Mouse (Mus musculus) limb, embryonic 14.5 days (tissue): ENCODE data around the gene Ccdc151. TPM values are rescaled to one million over a fixed set of nuclear protein-coding genes. Genes with fewer than 3 reads are reported as not detected.
A peak's percentile ranks its signal among the peaks of the same experiment; 100 is the strongest.

Experiments used
- ATAC-seq: fragments of 200-750 bp; cut with Nextera tagmentation; 2 replicates; pipeline ENCODE4 v1.8.0; 2017; ENCODE audit warnings: low read depth, moderate number of reproducible peaks, moderate TSS enrichment; ENCODE audit not compliant: low FRiP score
- DNase-seq: peaks from one replicate; pipeline ENCODE4 v3.0.0-alpha.2; 2015; ENCODE audit warnings: low spot score
- H3K27ac ChIP-seq: fragments of 300-500 bp; sonication (generic); replicated peaks from 2 replicates; pipeline ENCODE4 v1.5.1; 2014; ENCODE audit warnings: low read depth, mild to moderate bottlenecking, low read length, moderate library complexity, mixed read lengths
- H3K27me3 ChIP-seq: fragments of 300-500 bp; sonication (generic); 2 replicates; pipeline ENCODE4 v1.6.1; 2014; ENCODE audit warnings: low read length, mixed read lengths; ENCODE audit not compliant: control insufficient read depth, insufficient read depth
- H3K36me3 ChIP-seq: fragments of 300-500 bp; sonication (generic); 2 replicates; pipeline ENCODE4 v1.6.1; 2014; ENCODE audit warnings: mild to moderate bottlenecking, low read length, moderate library complexity, mixed read lengths; ENCODE audit not compliant: control insufficient read depth, insufficient read depth
- H3K4me1 ChIP-seq: fragments of 300-500 bp; sonication (generic); 2 replicates; pipeline ENCODE4 v1.6.1; 2014; ENCODE audit warnings: antibody characterized with exemption, low read length, mixed read lengths; ENCODE audit not compliant: control insufficient read depth, insufficient read depth
- H3K4me2 ChIP-seq: fragments of 300-500 bp; sonication (generic); replicated peaks from 2 replicates; pipeline ENCODE4 v1.6.1; 2014; ENCODE audit warnings: low read depth, mild to moderate bottlenecking, low read length, moderate library complexity; ENCODE audit not compliant: severe bottlenecking
- H3K4me3 ChIP-seq: fragments of 300-500 bp; sonication (generic); replicated peaks from 2 replicates; pipeline ENCODE4 v1.5.1; 2014; ENCODE audit warnings: low read length
- H3K9ac ChIP-seq: fragments of 300-500 bp; sonication (generic); 2 replicates; pipeline ENCODE4 v1.6.1; 2014; ENCODE audit warnings: mild to moderate bottlenecking, low read depth, low read length, moderate library complexity; ENCODE audit not compliant: severe bottlenecking
- H3K9me3 ChIP-seq: fragments of 300-500 bp; sonication (generic); 2 replicates; pipeline ENCODE4 v1.6.1; 2016; ENCODE audit warnings: low read length; ENCODE audit not compliant: control insufficient read depth
- POLR2A ChIP-seq: fragments of 200-500 bp; IDR thresholded peaks from 2 replicates; pipeline ENCODE4 v1.8.0; 2012; ENCODE audit warnings: inconsistent platforms, mild to moderate bottlenecking, moderate library complexity, borderline replicate concordance; ENCODE audit not compliant: insufficient read depth, insufficient read length; ENCODE audit errors: extremely low read depth
- WGBS: fragments of 180-500 bp; shearing (Covaris S2); extraction: QIAGEN DNeasy Blood & Tissue Kit; methylation state at CpG from one replicate; pipeline ENCODE4 v1.1.7; 2014; 5-methylcytosine and 5-hydroxymethylcytosine counted together
- polyA plus RNA-seq, 2 experiments: library from polyadenylated mRNA; depleted of rRNA in 1 of 2; stranded (reverse) in 1 of 2; unstranded in 1 of 2; fragments of >200 nt; fragmentation: Nextera tagmentation in 1 of 2; extraction: Ambion mirVana in 1 of 2; gene quantifications; 2 replicates each; pipeline versions ENCODE4 v1.2.1 to v1.2.3; 2012 to 2014

Gene Ccdc151
- polyA plus RNA-seq, 2 experiments = 0.37 to 1.3 TPM

- Histone ChIP-seq H3K4me3 (no peak overlapping the region), H3K4me1 (no peaks in the 10 kb centered on the region), H3K9ac (no peak overlapping the region), H3K27ac (no peak overlapping the region), H3K4me2 (no peak overlapping the region), H3K36me3 (peaks cover 34% of the 10 kb centered on the region), H3K27me3 (no peaks in the 10 kb centered on the region), H3K9me3 (no peaks in the 10 kb centered on the region)
- TF ChIP-seq POLR2A = no peak
- WGBS = 72% methylated on average over 10 of the region's 10 CpGs
- DNase-seq = no peak
- ATAC-seq = no peak
These were observed 13.8 kb upstream of the Ccdc151 start for GRCm38 (mm10) chr9:22016245-22016644.

GRCm38 (mm10) chr9:22012731-22013130, 10.3 kb upstream of the Ccdc151 start:
- H3K27me3 ChIP-seq = no peaks in the 10 kb centered on the region
- H3K36me3 ChIP-seq = peaks cover 69% of the 10 kb centered on the region
- no peak overlapping the region for H3K9ac ChIP-seq
- ATAC-seq = no peak
- H3K4me1 ChIP-seq = no peaks in the 10 kb centered on the region
- no peak overlapping the region for H3K27ac ChIP-seq
- WGBS = 93% methylated on average over 7 of the region's 13 CpGs
- TF ChIP-seq POLR2A = no peak
- H3K9me3 ChIP-seq = no peaks in the 10 kb centered on the region
- no peak overlapping the region for H3K4me2 ChIP-seq
- H3K4me3 ChIP-seq = no peak overlapping the region
- DNase-seq = no peak

- TF ChIP-seq POLR2A = no peak
- Histone ChIP-seq H3K36me3 (peaks cover 86% of the 10 kb centered on the region), H3K4me2 (no peak overlapping the region), H3K9ac (no peak overlapping the region), H3K27ac (no peak overlapping the region), H3K4me3 (no peak overlapping the region), H3K27me3 (no peaks in the 10 kb centered on the region), H3K4me1 (no peaks in the 10 kb centered on the region), H3K9me3 (no peaks in the 10 kb centered on the region)
- WGBS = 89% methylated on average over 5 of the region's 5 CpGs
- DNase-seq (no peak), ATAC-seq (no peak)
These were observed 8.6 kb upstream of the Ccdc151 start for GRCm38 (mm10) chr9:22011055-22011454.

- no peak for TF ChIP-seq POLR2A
- Histone ChIP-seq H3K27ac (no peak overlapping the region), H3K9ac (no peak overlapping the region), H3K9me3 (no peaks in the 10 kb centered on the region), H3K4me2 (no peak overlapping the region), H3K4me3 (no peak overlapping the region), H3K27me3 (no peaks in the 10 kb centered on the region), H3K36me3 (peaks cover 54% of the 10 kb centered on the region), H3K4me1 (peaks cover 17% of the 10 kb centered on the region)
- ATAC-seq (no peak), DNase-seq (no peak)
- 94% methylated on average over 12 of the region's 12 CpGs for WGBS
These were observed 2.1 kb upstream of the Ccdc151 start for GRCm38 (mm10) chr9:22004546-22004945.

GRCm38 (mm10) chr9:22003163-22003554, 725 bp upstream of the Ccdc151 start:
- 2% methylated on average over 18 of the region's 18 CpGs for WGBS
- no peak for TF ChIP-seq POLR2A

GRCm38 (mm10) chr9:22001633-22002032, 801 bp downstream of the Ccdc151 start:
- H3K36me3 ChIP-seq = peaks cover 25% of the 10 kb centered on the region
- H3K9ac ChIP-seq = no peak overlapping the region
- H3K4me2 ChIP-seq = peak overlapping the region; percentile 67; the same call in 1 of the 2 replicates
- H3K4me1 ChIP-seq = peaks cover 17% of the 10 kb centered on the region
- WGBS = 84% methylated on average over 4 of the region's 4 CpGs
- no peaks in the 10 kb centered on the region for H3K27me3 ChIP-seq
- no peak for TF ChIP-seq POLR2A
- DNase-seq = no peak
- H3K27ac ChIP-seq = no peak overlapping the region
- H3K9me3 ChIP-seq = no peaks in the 10 kb centered on the region
- no peak for ATAC-seq
- H3K4me3 ChIP-seq = no peak overlapping the region

More at GRCm38 (mm10) chr9:22003163-22003554, 725 bp upstream of the Ccdc151 start:
- DNase-seq = peak; percentile 15
- Histone ChIP-seq H3K27ac (peak overlapping the region; percentile 29; the same call in 1 of the 2 replicates), H3K4me2 (peak overlapping the region; percentile 79), H3K9ac (peak overlapping the region; percentile 59), H3K27me3 (no peaks in the 10 kb centered on the region), H3K9me3 (no peaks in the 10 kb centered on the region), H3K4me3 (peak overlapping the region; percentile 61), H3K36me3 (peaks cover 40% of the 10 kb centered on the region), H3K4me1 (peaks cover 17% of the 10 kb centered on the region)
- ATAC-seq = peak; percentile 4; the same call in 1 of the 2 replicates
